Mouse (Mus musculus): Measurements from ENCODE around the gene Med15. TPM values are rescaled to one million over a fixed set of nuclear protein-coding genes. Genes with fewer than 3 reads are reported as not detected.

The Med15 gene
- polyA plus RNA-seq, 1 experiment from 2014 or later, result 46.1 TPM

- H3K4me1 ChIP-seq, result no peaks in the 10 kb centered on the region
- no peak overlapping the region for H3K4me2 ChIP-seq
- no peak overlapping the region for H3K9ac ChIP-seq (replicated peaks)
- no peaks in the 10 kb centered on the region for H3K36me3 ChIP-seq
- no peaks in the 10 kb centered on the region for H3K27me3 ChIP-seq (replicated peaks)
- H3K27ac ChIP-seq (replicated peaks), result no peak overlapping the region
- no peaks in the 10 kb centered on the region for H3K9me3 ChIP-seq (replicated peaks)
- WGBS, result 60% methylated on average over 4 of the region's 4 CpGs
- no peak for ATAC-seq (ENCODE audit: low FRiP score)
- H3K4me3 ChIP-seq (replicated peaks), result no peak overlapping the region
These were observed 127.8 kb downstream of the Med15 start for GRCm38 (mm10) chr16:17604941-17605340.

Other genes starting within 250 kb of the Med15 start
- gene Aifm3, start 243.3 kb downstream of the Med15 start, polyA plus RNA-seq (2015; fragmentation: Nextera tagmentation; extraction: Ambion mirVana), result 3.4 and 4.8 TPM in 2 replicates
- gene Lztr1, start 224.2 kb downstream of the Med15 start, polyA plus RNA-seq (2015; fragmentation: Nextera tagmentation; extraction: Ambion mirVana), result 118 and 129 TPM in 2 replicates
- 58.1 and 60.8 TPM in 2 replicates for gene Thap7, start 201.8 kb downstream of the Med15 start, polyA plus RNA-seq (2015; fragmentation: Nextera tagmentation; extraction: Ambion mirVana)
- gene Lrrc74b, start 171.6 kb downstream of the Med15 start, polyA plus RNA-seq (2015; fragmentation: Nextera tagmentation; extraction: Ambion mirVana), result 0.98 and 1.3 TPM in 2 replicates
- 2.6 and 2.8 TPM in 2 replicates for gene P2rx6, start 171.0 kb downstream of the Med15 start, polyA plus RNA-seq (2015; fragmentation: Nextera tagmentation; extraction: Ambion mirVana)
- 40.4 and 46.1 TPM in 2 replicates for gene Slc7a4, start 149.7 kb downstream of the Med15 start, polyA plus RNA-seq (2015; fragmentation: Nextera tagmentation; extraction: Ambion mirVana)
- 25.8 and 28.8 TPM in 2 replicates for gene Smpd4, start 113.5 kb downstream of the Med15 start, polyA plus RNA-seq (2015; fragmentation: Nextera tagmentation; extraction: Ambion mirVana)
- 13.7 and 14.0 TPM in 2 replicates for gene Ccdc74a, start 86.4 kb downstream of the Med15 start, polyA plus RNA-seq (2015; fragmentation: Nextera tagmentation; extraction: Ambion mirVana)
- 86.2 and 89.1 TPM in 2 replicates for gene Klhl22, start 26.7 kb upstream of the Med15 start, polyA plus RNA-seq (2015; fragmentation: Nextera tagmentation; extraction: Ambion mirVana)
- 2.7 and 3.8 TPM in 2 replicates for gene Scarf2, start 64.4 kb upstream of the Med15 start, polyA plus RNA-seq (2015; fragmentation: Nextera tagmentation; extraction: Ambion mirVana)
- gene B830017H08Rik, start 100.2 kb upstream of the Med15 start, polyA plus RNA-seq (2015; fragmentation: Nextera tagmentation; extraction: Ambion mirVana), result 4.0 and 5.3 TPM in 2 replicates
- gene Car15, start 105.5 kb upstream of the Med15 start, polyA plus RNA-seq (2015; fragmentation: Nextera tagmentation; extraction: Ambion mirVana), result 2.8 and 3.2 TPM in 2 replicates
- gene Gm20518, start 158.8 kb upstream of the Med15 start, polyA plus RNA-seq (2015; fragmentation: Nextera tagmentation; extraction: Ambion mirVana), result 0.35 and 0.40 TPM in 2 replicates
- gene Tssk1, start 161.3 kb upstream of the Med15 start, polyA plus RNA-seq (2015; fragmentation: Nextera tagmentation; extraction: Ambion mirVana), result not detected in 2 replicates
- gene Dgcr2, start 165.7 kb upstream of the Med15 start, polyA plus RNA-seq (2015; fragmentation: Nextera tagmentation; extraction: Ambion mirVana), result 97.7 and 99.0 TPM in 2 replicates
- not detected in 2 replicates for gene Tssk2, start 165.7 kb upstream of the Med15 start, polyA plus RNA-seq (2015; fragmentation: Nextera tagmentation; extraction: Ambion mirVana)
- gene Ess2, start 178.5 kb upstream of the Med15 start, polyA plus RNA-seq (2015; fragmentation: Nextera tagmentation; extraction: Ambion mirVana), result 40.7 and 42.5 TPM in 2 replicates
- gene Gsc2, start 182.2 kb upstream of the Med15 start, polyA plus RNA-seq (2015; fragmentation: Nextera tagmentation; extraction: Ambion mirVana), result 0.15 TPM in 1 of 2 replicates, not detected in the other
- 187 and 221 TPM in 2 replicates for gene Slc25a1, start 195.3 kb upstream of the Med15 start, polyA plus RNA-seq (2015; fragmentation: Nextera tagmentation; extraction: Ambion mirVana)
- gene Vpreb2, start 247.5 kb upstream of the Med15 start, polyA plus RNA-seq (2015; fragmentation: Nextera tagmentation; extraction: Ambion mirVana), result not detected in 2 replicates

All from neural tube, embryonic 15.5 days (tissue).